Mouse (Mus musculus) stomach, postnatal 0 days (tissue): ENCODE measurements around the gene Lpar4. TPM values are rescaled to one million over a fixed set of nuclear protein-coding genes. Genes with fewer than 3 reads are reported as not detected.

ENCODE experiments used
- ATAC-seq: fragments of 200-750 bp; cut with Nextera tagmentation; 2 replicates; pipeline ENCODE4 v1.8.0; 2017; ENCODE audit not compliant: low FRiP score, low TSS enrichment
- DNase-seq: peaks from one replicate; pipeline ENCODE4 v3.0.0-alpha.2; 2016; ENCODE audit warnings: low spot score
- H3K27ac ChIP-seq: fragments of 300-500 bp; sonication (generic); replicated peaks from 2 replicates; pipeline ENCODE4 v1.5.1; 2014; ENCODE audit warnings: mild to moderate bottlenecking, control low read depth
- H3K27me3 ChIP-seq: fragments of 300-500 bp; sonication (generic); 2 replicates; pipeline ENCODE4 v1.6.1; 2014; ENCODE audit warnings: low read length; ENCODE audit not compliant: control insufficient read depth, insufficient read depth
- H3K36me3 ChIP-seq: fragments of 300-500 bp; sonication (generic); 2 replicates; pipeline ENCODE4 v1.6.1; 2014; ENCODE audit warnings: low read length, mixed read lengths; ENCODE audit not compliant: control insufficient read depth, insufficient read depth
- H3K4me1 ChIP-seq: fragments of 300-500 bp; sonication (generic); replicated peaks from 2 replicates; pipeline ENCODE4 v1.6.1; 2014; ENCODE audit warnings: antibody characterized with exemption; ENCODE audit not compliant: control insufficient read depth, insufficient read depth
- H3K4me2 ChIP-seq: fragments of 300-500 bp; sonication (generic); replicated peaks from 2 replicates; pipeline ENCODE4 v1.6.1; 2014; ENCODE audit warnings: low read depth, mild to moderate bottlenecking, control low read depth, moderate library complexity
- H3K4me3 ChIP-seq: fragments of 300-500 bp; sonication (generic); 2 replicates; pipeline ENCODE4 v1.5.1; 2014; ENCODE audit warnings: low read depth, low read length, control low read depth
- H3K9ac ChIP-seq: fragments of 300-500 bp; sonication (generic); 2 replicates; pipeline ENCODE4 v1.6.1; 2014; ENCODE audit warnings: mild to moderate bottlenecking, low read length, control low read depth, mixed read lengths
- H3K9me3 ChIP-seq: fragments of 300-500 bp; sonication (generic); 2 replicates; pipeline ENCODE4 v1.6.1; 2016; ENCODE audit warnings: low read length; ENCODE audit not compliant: control insufficient read depth
- CTCF ChIP-seq: IDR thresholded peaks from 2 replicates; pipeline ENCODE4 v1.5.1; 2016; ENCODE audit warnings: antibody characterized with exemption, low read depth, mild to moderate bottlenecking, moderate library complexity
- EP300 ChIP-seq: optimal IDR thresholded peaks from 2 replicates; pipeline ENCODE3; 2016; ENCODE audit warnings: antibody characterized with exemption
- WGBS: fragments of 180-500 bp; shearing (Covaris S2); extraction: QIAGEN DNeasy Blood & Tissue Kit; methylation state at CpG from one replicate; pipeline ENCODE4 v1.1.7; 2014; 5-methylcytosine and 5-hydroxymethylcytosine counted together
- polyA plus RNA-seq: library from polyadenylated mRNA; unstranded; fragments of >200 nt; fragmentation: Nextera tagmentation; extraction: Ambion mirVana; gene quantifications from 2 replicates; pipeline ENCODE4 v1.2.1, GENCODE M21; 2015

The Lpar4 gene
- polyA plus RNA-seq, 1 experiment from 2014 or later: 7.1 TPM

- Histone ChIP-seq H3K27ac (no peak overlapping the region), H3K4me1 (no peaks in the 10 kb centered on the region), H3K27me3 (no peaks in the 10 kb centered on the region), H3K4me3 (no peak overlapping the region), H3K4me2 (no peak overlapping the region), H3K36me3 (no peaks in the 10 kb centered on the region), H3K9me3 (no peaks in the 10 kb centered on the region), H3K9ac (no peak overlapping the region)
- DNase-seq (no peak), ATAC-seq (no peak)
- TF ChIP-seq EP300 (no peak), CTCF (no peak)
- WGBS: 63% methylated on average over 2 of the region's 2 CpGs
Measured at GRCm38 (mm10) chrX:106962233-106962632, 41.8 kb downstream of the Lpar4 start.

- Histone ChIP-seq H3K27me3 (no peaks in the 10 kb centered on the region), H3K9me3 (no peaks in the 10 kb centered on the region), H3K36me3 (no peaks in the 10 kb centered on the region), H3K9ac (no peak overlapping the region), H3K4me1 (no peaks in the 10 kb centered on the region), H3K27ac (no peak overlapping the region), H3K4me3 (no peak overlapping the region), H3K4me2 (no peak overlapping the region)
- no peak for TF ChIP-seq EP300
- no peak for TF ChIP-seq CTCF
- ATAC-seq (no peak), DNase-seq (no peak)
- WGBS: 43% methylated on average over 2 of the region's 2 CpGs
Measured at GRCm38 (mm10) chrX:106964326-106964725, 43.9 kb downstream of the Lpar4 start.

Other genes starting within 250 kb of the Lpar4 start
- gene Rtl3, start 80.0 kb upstream of the Lpar4 start, polyA plus RNA-seq: 11.2 and 12.2 TPM in 2 replicates
- not detected in 2 replicates for gene P2ry10, start 167.9 kb downstream of the Lpar4 start, polyA plus RNA-seq
- 0.44 and 0.45 TPM in 2 replicates for gene P2ry10b, start 228.3 kb downstream of the Lpar4 start, polyA plus RNA-seq